Mouse (Mus musculus) CH12F3 (cell line): ENCODE measurements around the gene Smg6.

Experiments used
- in situ Hi-C: fragments of 300-500 bp; cut with MboI; formaldehyde crosslinking; loops from 2 replicates; pipeline ENCODE4 v1.14.3; 2020; ENCODE audit warnings: low sequenced_read_pairs

Smg6 gene

GRCm38 (mm10) chr11:75184573-75184972 lies 258.9 kb downstream of the Smg6 start:
- in situ Hi-C loops: loop anchor here (5.0 kb wide), 1 partner anchor 108 kb away; no protein-coding TSS in a partner anchor

- in situ Hi-C loops: loop anchor here (5.0 kb wide), 1 partner anchor 107 kb away; no protein-coding TSS in a partner anchor
Measured at GRCm38 (mm10) chr11:75184986-75185385, 259.4 kb downstream of the Smg6 start.

- in situ Hi-C loops: no loop called here
Measured at GRCm38 (mm10) chr11:75189713-75190370, 264.2 kb downstream of the Smg6 start.

- in situ Hi-C loops: no loop called here
Measured at GRCm38 (mm10) chr11:75190371-75190724, 264.7 kb downstream of the Smg6 start.

GRCm38 (mm10) chr11:75190905-75191441 lies 265.4 kb downstream of the Smg6 start, which contains the start of gene Dph1:
Gene Dph1, minus strand, starts transcription at chr11:75191241.
- in situ Hi-C loops: no loop called here

GRCm38 (mm10) chr11:75191841-75192240 lies 266.2 kb downstream of the Smg6 start:
- in situ Hi-C loops: no loop called here

- in situ Hi-C loops: no loop called here
Measured at GRCm38 (mm10) chr11:75192336-75193214, 267.0 kb downstream of the Smg6 start.

GRCm38 (mm10) chr11:75193256-75194071 lies 267.8 kb downstream of the Smg6 start, which contains the start of gene Rtn4rl1:
Gene Rtn4rl1, plus strand, starts transcription at chr11:75193783.
- in situ Hi-C loops: no loop called here

- in situ Hi-C loops: no loop called here
Measured at GRCm38 (mm10) chr11:75194121-75194849, 268.7 kb downstream of the Smg6 start.

GRCm38 (mm10) chr11:75194850-75195461 lies 269.3 kb downstream of the Smg6 start:
- in situ Hi-C loops: no loop called here

- in situ Hi-C loops: no loop called here
Measured at GRCm38 (mm10) chr11:75196131-75196530, 270.5 kb downstream of the Smg6 start.

- in situ Hi-C loops: no loop called here
Measured at GRCm38 (mm10) chr11:75197956-75198355, 272.3 kb downstream of the Smg6 start.

GRCm38 (mm10) chr11:75198792-75199191 lies 273.2 kb downstream of the Smg6 start:
- in situ Hi-C loops: no loop called here

- in situ Hi-C loops: no loop called here
Measured at GRCm38 (mm10) chr11:75199951-75200350, 274.3 kb downstream of the Smg6 start.

- in situ Hi-C loops: no loop called here
Measured at GRCm38 (mm10) chr11:75200935-75201334, 275.3 kb downstream of the Smg6 start.

GRCm38 (mm10) chr11:75201721-75202120 lies 276.1 kb downstream of the Smg6 start:
- in situ Hi-C loops: no loop called here

- in situ Hi-C loops: no loop called here
Measured at GRCm38 (mm10) chr11:75203926-75204325, 278.3 kb downstream of the Smg6 start.

- in situ Hi-C loops: no loop called here
Measured at GRCm38 (mm10) chr11:75204472-75204871, 278.8 kb downstream of the Smg6 start.

- in situ Hi-C loops: no loop called here
Measured at GRCm38 (mm10) chr11:75206347-75206746, 280.7 kb downstream of the Smg6 start.

- in situ Hi-C loops: no loop called here
Measured at GRCm38 (mm10) chr11:75209363-75209762, 283.7 kb downstream of the Smg6 start.
